Mouse (Mus musculus): ENCODE measurements around the gene Tmem131. TPM values are rescaled to one million over a fixed set of nuclear protein-coding genes. Genes with fewer than 3 reads are reported as not detected.

Gene Tmem131
- total and polyA plus RNA-seq, 3 experiments = 13.0 to 30.0 (median 28.1) TPM

DNA sequence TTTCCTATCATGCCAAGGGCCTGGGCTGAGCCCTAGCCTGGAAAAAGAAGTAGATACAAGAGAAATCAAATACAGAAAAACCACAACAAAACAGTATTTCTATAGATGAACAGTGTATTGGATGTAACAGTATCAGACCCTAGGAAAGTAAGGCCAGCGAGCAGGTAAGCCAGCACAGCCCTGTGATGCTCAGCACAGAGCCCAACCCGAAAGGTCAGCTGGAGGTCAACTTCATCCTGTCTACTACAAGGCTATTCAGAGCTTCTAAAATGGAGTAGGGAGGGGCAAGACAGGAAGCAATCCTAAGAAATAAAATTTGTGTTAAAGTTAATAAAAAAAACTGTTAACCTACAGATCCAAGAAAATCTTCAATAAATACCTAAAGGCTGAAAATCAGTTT is 18.6 kb downstream of the Tmem131 start:
- H3K4me1 ChIP-seq (ENCODE audit: control insufficient read depth, insufficient read depth, low read length) = peaks cover 38% of the 10 kb centered on the region

GRCm38 (mm10) chr1:36923911-36924310 is 19.6 kb downstream of the Tmem131 start:
- Histone ChIP-seq H3K4me3 (no peak overlapping the region), H3K9ac (ENCODE audit: low read depth, low read length) (no peak overlapping the region), H3K27ac (no peak overlapping the region), H3K36me3 (ENCODE audit: control insufficient read depth, insufficient read depth, low read length) (peaks cover 25% of the 10 kb centered on the region), H3K27me3 (ENCODE audit: control insufficient read depth, insufficient read depth, low read length) (no peaks in the 10 kb centered on the region), H3K79me2 (replicated peaks; ENCODE audit: control insufficient read depth, insufficient read depth, low read length) (peaks cover 3% of the 10 kb centered on the region), H3K4me1 (ENCODE audit: control insufficient read depth, insufficient read depth, low read length) (peaks cover 40% of the 10 kb centered on the region)
- DNase-seq = no peak
- TF ChIP-seq POLR2A (IDR thresholded peaks at IDR 0.05; ENCODE audit: insufficient read depth, low read depth, low read length) (no peak), EP300 (IDR thresholded peaks at IDR 0.05; ENCODE audit: insufficient read depth, low read depth, low read length) (no peak), CTCF (IDR thresholded peaks at IDR 0.05) (no peak)
- intact Hi-C loops (cut with DNase I) = no loop called here

More for the DNA sequence above, 18.6 kb downstream of the Tmem131 start:
- intact Hi-C loops (cut with DNase I) = no loop called here
- 63% methylated on average over 2 of the region's 2 CpGs for WGBS
- Histone ChIP-seq H3K4me3 (no peak overlapping the region), H3K79me2 (replicated peaks; ENCODE audit: control insufficient read depth, insufficient read depth, low read length) (peaks cover 3% of the 10 kb centered on the region), H3K27ac (no peak overlapping the region), H3K9ac (ENCODE audit: low read depth, low read length) (no peak overlapping the region), H3K36me3 (ENCODE audit: control insufficient read depth, insufficient read depth, low read length) (peaks cover 18% of the 10 kb centered on the region), H3K27me3 (ENCODE audit: control insufficient read depth, insufficient read depth, low read length) (no peaks in the 10 kb centered on the region)
- no peak for DNase-seq
- no peak for TF ChIP-seq CTCF (IDR thresholded peaks at IDR 0.05)
- TF ChIP-seq POLR2A (IDR thresholded peaks at IDR 0.05; ENCODE audit: insufficient read depth, low read depth, low read length) = no peak
- no peak for TF ChIP-seq EP300 (IDR thresholded peaks at IDR 0.05; ENCODE audit: insufficient read depth, low read depth, low read length)

GRCm38 (mm10) chr1:36922623-36923421 is 20.6 kb downstream of the Tmem131 start:
- Histone ChIP-seq H3K36me3 (ENCODE audit: control insufficient read depth, insufficient read depth, low read length) (peaks cover 25% of the 10 kb centered on the region), H3K27me3 (ENCODE audit: control insufficient read depth, insufficient read depth, low read length) (no peaks in the 10 kb centered on the region), H3K4me3 (no peak overlapping the region), H3K9ac (ENCODE audit: low read depth, low read length) (no peak overlapping the region), H3K27ac (peak overlapping the region; percentile 81; the same call in 1 of the 2 replicates), H3K79me2 (replicated peaks; ENCODE audit: control insufficient read depth, insufficient read depth, low read length) (peaks cover 3% of the 10 kb centered on the region), H3K4me1 (ENCODE audit: control insufficient read depth, insufficient read depth, low read length) (peaks cover 40% of the 10 kb centered on the region)
- intact Hi-C loops (cut with DNase I) = no loop called here
- 98% methylated on average over 4 of the region's 4 CpGs for WGBS
- DNase-seq = no peak
- TF ChIP-seq CTCF (IDR thresholded peaks at IDR 0.05) = no peak
- no peak for TF ChIP-seq POLR2A (IDR thresholded peaks at IDR 0.05; ENCODE audit: insufficient read depth, low read depth, low read length)
- no peak for TF ChIP-seq EP300 (IDR thresholded peaks at IDR 0.05; ENCODE audit: insufficient read depth, low read depth, low read length)

DNA sequence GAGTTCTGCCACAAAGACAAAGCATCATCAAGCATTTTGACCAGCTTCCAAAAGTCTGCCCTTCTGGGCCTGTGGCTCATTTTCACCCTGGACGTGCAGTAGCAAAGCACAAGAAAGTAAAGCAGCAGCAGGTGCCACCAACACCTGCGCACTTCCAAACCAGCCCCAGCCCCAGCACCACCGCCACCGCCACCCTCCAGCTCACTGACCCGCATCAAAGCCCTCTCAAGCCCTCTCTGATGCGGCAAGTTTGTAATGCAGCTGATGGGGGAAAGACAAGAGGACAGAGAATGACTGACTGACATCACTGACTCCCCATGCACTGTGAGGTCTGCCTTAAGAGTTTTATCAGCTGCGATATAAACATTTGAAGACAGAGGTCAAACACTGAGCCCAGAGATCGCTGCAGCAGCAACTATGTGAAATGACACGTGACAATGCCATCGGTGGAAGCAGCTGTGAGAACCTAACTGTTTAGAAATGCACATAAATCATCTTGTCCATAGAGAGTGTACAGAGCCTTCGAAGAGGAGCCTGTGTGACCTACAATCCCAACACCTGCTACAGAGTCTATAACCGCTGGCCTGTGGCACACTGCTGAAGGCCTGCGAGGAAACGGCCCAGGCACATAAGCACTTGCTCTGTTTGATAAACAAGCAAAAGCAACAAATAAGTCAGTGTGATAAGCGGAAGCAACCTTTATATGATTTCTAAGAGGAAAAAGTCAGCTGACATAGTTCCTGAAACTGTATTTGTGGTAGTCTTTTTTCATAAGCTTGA is 21.7 kb downstream of the Tmem131 start:
- peaks cover 42% of the 10 kb centered on the region for H3K4me1 ChIP-seq (ENCODE audit: control insufficient read depth, insufficient read depth, low read length)
- TF ChIP-seq POLR2A (IDR thresholded peaks at IDR 0.05; ENCODE audit: insufficient read depth, low read depth, low read length) (no peak), EP300 (IDR thresholded peaks at IDR 0.05; ENCODE audit: insufficient read depth, low read depth, low read length) (no peak), CTCF (IDR thresholded peaks at IDR 0.05) (no peak)
- peaks cover 7% of the 10 kb centered on the region for H3K79me2 ChIP-seq (replicated peaks; ENCODE audit: control insufficient read depth, insufficient read depth, low read length)
- 60% methylated on average over 15 of the region's 15 CpGs for WGBS
- H3K36me3 ChIP-seq (ENCODE audit: control insufficient read depth, insufficient read depth, low read length) = peaks cover 26% of the 10 kb centered on the region
- no peak for DNase-seq
- H3K27ac ChIP-seq = peak overlapping the region; percentile 81
- intact Hi-C loops (cut with DNase I) = loop anchor here (2.0 kb wide), 2 partner anchors 17 to 61 kb away; no protein-coding TSS in a partner anchor
- H3K9ac ChIP-seq (ENCODE audit: low read depth, low read length) = no peak overlapping the region
- H3K27me3 ChIP-seq (ENCODE audit: control insufficient read depth, insufficient read depth, low read length) = no peaks in the 10 kb centered on the region
- H3K4me3 ChIP-seq = no peak overlapping the region

DNA sequence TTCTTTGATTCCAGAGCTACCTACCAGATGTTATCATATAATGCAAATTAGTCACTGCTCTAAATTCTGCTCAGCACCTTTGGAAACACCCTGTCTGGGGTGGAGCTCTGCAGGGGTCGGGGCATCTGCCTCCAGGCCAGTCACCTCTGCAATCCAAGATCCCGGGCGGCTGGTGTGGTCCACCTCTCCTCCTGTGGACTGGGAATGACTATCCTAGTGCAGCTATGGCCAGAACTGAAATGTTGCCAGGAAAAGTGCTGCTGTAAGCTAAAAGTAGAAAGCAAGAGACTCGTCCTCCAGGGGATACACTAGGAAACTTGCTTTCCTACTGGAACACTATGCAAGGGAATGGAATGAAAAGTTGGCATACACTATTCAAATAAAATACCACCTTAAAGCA is 22.7 kb downstream of the Tmem131 start:
- peaks cover 7% of the 10 kb centered on the region for H3K79me2 ChIP-seq (replicated peaks; ENCODE audit: control insufficient read depth, insufficient read depth, low read length)
- DNase-seq = peak; percentile 59 to 61
- H3K27me3 ChIP-seq (ENCODE audit: control insufficient read depth, insufficient read depth, low read length) = no peaks in the 10 kb centered on the region
- WGBS = 8% methylated on average over 4 of the region's 4 CpGs
- no peak overlapping the region; the same call in 1 of the 2 replicates for H3K4me3 ChIP-seq
- H3K36me3 ChIP-seq (ENCODE audit: control insufficient read depth, insufficient read depth, low read length) = peaks cover 26% of the 10 kb centered on the region
- H3K4me1 ChIP-seq (ENCODE audit: control insufficient read depth, insufficient read depth, low read length) = peaks cover 39% of the 10 kb centered on the region
- intact Hi-C loops (cut with DNase I) = loop anchor here (2.0 kb wide), 2 partner anchors 18 to 60 kb away; no protein-coding TSS in a partner anchor
- TF ChIP-seq CTCF (IDR thresholded peaks at IDR 0.05) = no peak
- no peak for TF ChIP-seq POLR2A (IDR thresholded peaks at IDR 0.05; ENCODE audit: insufficient read depth, low read depth, low read length)
- TF ChIP-seq EP300 (IDR thresholded peaks at IDR 0.05; ENCODE audit: insufficient read depth, low read depth, low read length) = no peak
- H3K9ac ChIP-seq (ENCODE audit: low read depth, low read length) = no peak overlapping the region
- H3K27ac ChIP-seq = peak overlapping the region; percentile 81
